Mouse (Mus musculus): Measurements from ENCODE around the gene Gm14444. TPM values are rescaled to one million over a fixed set of nuclear protein-coding genes. Genes with fewer than 3 reads are reported as not detected.
"Not testable (repeated sequence)": the region's sequence is repeated elsewhere in the genome, so short reads cannot be mapped to it uniquely, and the experiment has no call there.

Gene Gm14444
- not detected in 2 replicates for polyA plus RNA-seq (2014; fragmentation: Nextera tagmentation; extraction: Ambion mirVana)

GRCm38 (mm10) chr2:175010022-175010421 lies at the start of gene Gm14444:
Gene Gm14444 (plus strand): TSS chr2:175010241.
- H3K36me3 ChIP-seq (ENCODE audit: control insufficient read depth, insufficient read depth, low read length); H3K9me3 ChIP-seq (ENCODE audit: control insufficient read depth, low read length); ATAC-seq (ENCODE audit: insufficient number of reproducible peaks, low FRiP score, low TSS enrichment, low read depth); H3K27me3 ChIP-seq (ENCODE audit: control insufficient read depth, insufficient read depth, low read length); H3K4me1 ChIP-seq (ENCODE audit: control insufficient read depth, insufficient read depth, low read length); H3K4me3 ChIP-seq (ENCODE audit: low read depth, low read length); H3K9ac ChIP-seq (ENCODE audit: low read length); H3K4me2 ChIP-seq (ENCODE audit: low read depth, severe bottlenecking); DNase-seq (ENCODE audit: low spot score); H3K27ac ChIP-seq (replicated peaks; ENCODE audit: low read depth, low read length): not testable (repeated sequence)
- WGBS, result 84% methylated on average over 1 of the region's 1 CpGs

GRCm38 (mm10) chr2:174965466-174965865 lies 44.6 kb upstream of the Gm14444 start:
- not testable (repeated sequence) for H3K36me3 ChIP-seq (ENCODE audit: control insufficient read depth, insufficient read depth, low read length); H3K4me1 ChIP-seq (ENCODE audit: control insufficient read depth, insufficient read depth, low read length); H3K27me3 ChIP-seq (ENCODE audit: control insufficient read depth, insufficient read depth, low read length); H3K9ac ChIP-seq (ENCODE audit: low read length); H3K9me3 ChIP-seq (ENCODE audit: control insufficient read depth, low read length); H3K4me3 ChIP-seq (ENCODE audit: low read depth, low read length); DNase-seq (ENCODE audit: low spot score); H3K27ac ChIP-seq (replicated peaks; ENCODE audit: low read depth, low read length); H3K4me2 ChIP-seq (ENCODE audit: low read depth, severe bottlenecking)
- 80% methylated on average over 3 of the region's 3 CpGs for WGBS
- peak; percentile 62; the same call in 1 of the 2 replicates for ATAC-seq (ENCODE audit: insufficient number of reproducible peaks, low FRiP score, low TSS enrichment, low read depth)

GRCm38 (mm10) chr2:175044268-175044667 lies 34.2 kb downstream of the Gm14444 start:
- ATAC-seq (ENCODE audit: insufficient number of reproducible peaks, low FRiP score, low TSS enrichment, low read depth); H3K36me3 ChIP-seq (ENCODE audit: control insufficient read depth, insufficient read depth, low read length); H3K9me3 ChIP-seq (ENCODE audit: control insufficient read depth, low read length); H3K4me1 ChIP-seq (ENCODE audit: control insufficient read depth, insufficient read depth, low read length); H3K4me2 ChIP-seq (ENCODE audit: low read depth, severe bottlenecking); H3K27me3 ChIP-seq (ENCODE audit: control insufficient read depth, insufficient read depth, low read length); H3K9ac ChIP-seq (ENCODE audit: low read length); DNase-seq (ENCODE audit: low spot score); H3K27ac ChIP-seq (replicated peaks; ENCODE audit: low read depth, low read length); H3K4me3 ChIP-seq (ENCODE audit: low read depth, low read length): not testable (repeated sequence)
- WGBS, result 96% methylated on average over 21 of the region's 27 CpGs

GRCm38 (mm10) chr2:175067681-175068261 lies 57.7 kb downstream of the Gm14444 start, which contains the start of gene Gm14393:
Gene Gm14393 (minus strand): TSS chr2:175067781.
- DNase-seq (ENCODE audit: low spot score); H3K4me2 ChIP-seq (ENCODE audit: low read depth, severe bottlenecking); H3K27ac ChIP-seq (replicated peaks; ENCODE audit: low read depth, low read length); H3K9me3 ChIP-seq (ENCODE audit: control insufficient read depth, low read length); ATAC-seq (ENCODE audit: insufficient number of reproducible peaks, low FRiP score, low TSS enrichment, low read depth); H3K9ac ChIP-seq (ENCODE audit: low read length); H3K4me1 ChIP-seq (ENCODE audit: control insufficient read depth, insufficient read depth, low read length); H3K36me3 ChIP-seq (ENCODE audit: control insufficient read depth, insufficient read depth, low read length); H3K4me3 ChIP-seq (ENCODE audit: low read depth, low read length); H3K27me3 ChIP-seq (ENCODE audit: control insufficient read depth, insufficient read depth, low read length): not testable (repeated sequence)
- WGBS, result 76% methylated on average over 1 of the region's 1 CpGs

Other genes starting within 250 kb of the Gm14444 start
- 15.8 and 18.4 TPM in 2 replicates for gene Edn3, start 249.6 kb upstream of the Gm14444 start, polyA plus RNA-seq (2014; fragmentation: Nextera tagmentation; extraction: Ambion mirVana)
- gene Gm14393, start 57.5 kb downstream of the Gm14444 start, polyA plus RNA-seq (2014; fragmentation: Nextera tagmentation; extraction: Ambion mirVana), result 0.36 and 0.60 TPM in 2 replicates
- gene Gm14399, start 131.8 kb downstream of the Gm14444 start, polyA plus RNA-seq (2014; fragmentation: Nextera tagmentation; extraction: Ambion mirVana), result 7.5 and 8.3 TPM in 2 replicates
- gene Gm14443, start 165.6 kb downstream of the Gm14444 start, polyA plus RNA-seq (2014; fragmentation: Nextera tagmentation; extraction: Ambion mirVana), result 1.2 and 1.3 TPM in 2 replicates
- 9.3 and 10.9 TPM in 2 replicates for gene Gm14391, start 196.7 kb downstream of the Gm14444 start, polyA plus RNA-seq (2014; fragmentation: Nextera tagmentation; extraction: Ambion mirVana)

Data from limb, embryonic 11.5 days (tissue).